Mouse (Mus musculus) left cerebral cortex, postnatal 36 days (tissue): ENCODE measurements around the gene Wdr44. TPM values are rescaled to one million over a fixed set of nuclear protein-coding genes. Genes with fewer than 3 reads are reported as not detected.
"Not testable (repeated sequence)": the region's sequence is repeated elsewhere in the genome, so short reads cannot be mapped to it uniquely, and the experiment has no call there.

ENCODE experiments used
- DNase-seq, 2 experiments: peaks; one replicate each; pipeline ENCODE4 v3.0.0; 2021 to 2022; ENCODE audit warnings: low spot score in 2 of 2, mixed read lengths in 1 of 2
- intact Hi-C: fragments of 180-260 bp; cut with DNase I; formaldehyde crosslinking; loops from one replicate; pipeline ENCODE4 v1.15.1; 2025
- total RNA-seq, 2 experiments: library from RNA; stranded (reverse); gene quantifications; 2 replicates each; pipeline ENCODE4 v1.2.3; 2021

The Wdr44 gene
- 10 to 100 TPM; 22.0 to 23.2 TPM for total RNA-seq

DNA sequence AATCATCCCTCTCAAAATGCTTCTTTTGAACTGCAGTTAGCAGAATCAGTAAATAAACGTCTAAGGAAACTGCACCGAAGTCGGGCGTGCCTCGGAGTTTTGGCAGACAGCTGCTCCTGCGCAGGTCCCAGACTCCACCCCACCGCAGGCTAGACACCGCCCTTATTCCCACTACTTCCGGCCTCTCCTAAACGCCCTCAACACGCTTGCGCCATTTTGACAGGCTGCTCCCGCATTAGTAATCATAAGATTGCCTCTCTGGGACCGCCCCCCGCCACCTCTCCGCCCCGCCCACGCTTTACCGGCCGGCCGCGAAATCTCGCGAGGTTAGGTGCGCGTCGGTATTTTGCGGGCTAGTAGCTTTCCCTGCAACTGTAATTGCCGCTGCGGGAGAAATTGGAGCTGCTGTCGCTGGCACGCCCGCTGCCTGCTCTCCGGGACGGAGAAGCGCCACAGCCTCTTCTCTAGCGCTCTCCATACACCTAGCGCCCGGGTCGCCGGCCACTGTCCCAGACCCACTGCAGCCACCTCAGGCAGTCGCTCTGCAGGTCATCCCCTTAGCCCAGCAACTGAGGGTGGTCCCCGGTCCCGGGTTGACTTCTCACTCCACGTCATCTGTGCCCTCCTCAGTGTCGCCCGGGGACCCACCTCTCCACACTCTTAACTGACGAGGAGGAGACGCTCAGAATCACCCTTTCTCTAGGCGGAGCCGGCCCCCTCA lies at the start of gene Wdr44:
Gene Wdr44, plus strand, starts transcription at position 330 of the 721 bp plus-strand sequence.
- intact Hi-C loops, result loop anchor here (10.0 kb wide), 2 partner anchors 58 to 62 kb away; no protein-coding TSS in a partner anchor

DNA sequence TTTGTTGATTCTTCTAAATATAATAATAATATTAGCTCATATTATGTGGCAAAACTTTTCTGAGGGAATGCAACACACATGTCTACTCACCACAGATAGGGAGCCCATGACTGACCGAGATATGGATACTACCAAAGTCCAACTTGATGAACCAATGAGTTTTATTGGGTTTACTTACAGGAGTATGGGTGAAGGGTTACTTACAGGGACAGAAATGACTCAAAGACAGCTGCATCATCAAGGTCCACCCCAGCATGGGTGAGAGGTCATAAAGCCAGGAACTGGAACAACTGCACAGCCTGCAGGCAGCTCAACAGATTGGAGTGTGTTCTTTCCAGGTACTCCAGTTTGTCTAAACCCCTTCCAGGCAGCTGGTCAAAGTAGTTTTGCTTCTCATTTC lies 44.5 kb upstream of the Wdr44 start:
- no peak for DNase-seq
- intact Hi-C loops, result no loop called here

More for the DNA sequence above, at the start of gene Wdr44:
- peak; percentile 90 to 91 for DNase-seq

DNA sequence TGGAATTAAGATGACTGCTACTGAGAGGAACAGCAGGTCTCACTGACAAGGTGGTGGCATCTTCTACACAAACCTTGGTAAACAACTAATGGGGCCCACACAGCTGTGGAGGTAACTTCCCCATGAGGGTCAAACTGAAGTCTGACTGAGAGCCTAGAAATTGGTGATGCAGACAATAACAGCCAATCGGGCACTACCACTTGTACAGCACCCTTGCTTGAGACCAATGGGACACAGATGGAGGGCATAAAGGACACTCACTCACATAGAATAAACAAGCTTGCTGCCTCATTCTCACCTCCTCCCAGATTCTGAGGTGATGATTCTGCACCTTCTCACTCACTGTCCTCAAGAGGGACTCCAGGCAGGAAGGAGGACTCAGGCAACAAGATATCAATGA lies 30.6 kb upstream of the Wdr44 start:
- DNase-seq, result no peak
- intact Hi-C loops, result no loop called here

- DNase-seq, result no peak
- intact Hi-C loops, result no loop called here
These were observed 19.7 kb upstream of the Wdr44 start for GRCm38 (mm10) chrX:23673193-23673592.

DNA sequence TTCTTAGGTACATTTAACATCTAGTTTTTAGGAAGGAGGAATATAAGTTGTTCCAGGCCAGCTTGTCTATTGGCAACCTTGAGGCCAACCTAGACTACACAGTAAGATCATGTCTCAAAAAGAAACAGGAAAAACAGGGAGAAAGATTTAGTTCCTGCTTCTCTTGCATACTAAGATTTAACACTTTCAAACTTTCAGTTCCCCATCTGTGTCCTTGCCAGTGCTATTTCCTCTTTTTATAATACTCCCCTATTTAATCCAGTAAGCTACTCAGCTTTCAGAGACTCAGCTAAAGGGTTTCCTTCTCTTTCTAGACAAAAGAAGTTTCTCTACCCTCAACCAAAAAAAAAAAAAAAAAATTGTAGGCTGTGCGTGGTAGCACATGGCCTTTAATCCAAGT lies 17.4 kb upstream of the Wdr44 start:
- intact Hi-C loops, result no loop called here
- no peak for DNase-seq

GRCm38 (mm10) chrX:23676583-23676982 lies 16.3 kb upstream of the Wdr44 start:
- no peak for DNase-seq
- intact Hi-C loops, result no loop called here

DNA sequence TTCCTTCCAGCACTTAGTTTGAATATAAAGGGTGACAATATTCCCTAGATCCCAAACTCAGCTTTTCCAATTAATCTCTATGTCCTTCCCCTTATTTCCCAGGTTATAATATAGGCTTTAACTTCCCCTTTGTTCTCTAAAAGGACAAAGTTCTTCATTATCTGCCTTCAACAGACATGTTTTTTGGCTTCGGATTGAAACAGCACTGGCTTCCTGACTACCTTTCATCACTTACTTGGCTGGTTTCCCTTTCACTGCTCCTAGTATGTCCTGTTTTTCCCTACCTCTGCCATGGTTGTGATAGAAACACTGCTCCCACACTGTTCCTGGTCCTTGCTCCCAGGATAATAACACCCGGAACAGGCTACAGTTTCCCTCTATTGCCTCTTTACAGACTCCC lies 15.3 kb upstream of the Wdr44 start:
- no peak for DNase-seq
- intact Hi-C loops, result no loop called here

- intact Hi-C loops, result loop anchor here (10.0 kb wide), 2 partner anchors 58 to 62 kb away; no protein-coding TSS in a partner anchor
These were observed 522 bp upstream of the Wdr44 start for GRCm38 (mm10) chrX:23692336-23692721.

GRCm38 (mm10) chrX:23693443-23694400 lies 871 bp downstream of the Wdr44 start:
- DNase-seq, result peak in 1 of 2 experiments; percentile 48
- intact Hi-C loops, result loop anchor here (10.0 kb wide), 2 partner anchors 59 to 61 kb away; no protein-coding TSS in a partner anchor

More at GRCm38 (mm10) chrX:23692336-23692721, 522 bp upstream of the Wdr44 start:
- DNase-seq, result no peak

GRCm38 (mm10) chrX:23694588-23694987 lies 1.7 kb downstream of the Wdr44 start:
- DNase-seq, result no peak
- intact Hi-C loops, result loop anchor here (10.0 kb wide), 2 partner anchors 60 kb away; no protein-coding TSS in a partner anchor

DNA sequence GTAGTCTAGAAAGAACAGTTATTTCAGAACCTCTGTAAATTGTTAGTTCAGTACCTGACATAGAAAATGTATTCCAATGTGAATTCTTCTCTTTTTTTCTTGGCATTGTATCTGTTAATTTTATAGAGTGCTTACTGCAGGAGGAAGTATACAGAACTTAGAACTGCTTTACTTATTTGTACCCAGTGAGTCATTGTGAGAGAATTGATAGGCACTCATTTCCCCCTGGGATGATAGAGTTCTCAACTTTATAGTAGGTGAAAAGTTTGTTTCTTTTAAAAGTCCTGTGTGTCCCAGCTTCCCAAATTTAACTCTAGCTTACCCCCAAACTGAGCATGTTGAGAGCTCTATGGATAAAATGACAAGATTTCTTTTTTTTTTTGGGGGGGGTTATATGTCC lies 2.3 kb downstream of the Wdr44 start:
- intact Hi-C loops, result loop anchor here (10.0 kb wide), 2 partner anchors 60 kb away; no protein-coding TSS in a partner anchor
- no peak for DNase-seq

DNA sequence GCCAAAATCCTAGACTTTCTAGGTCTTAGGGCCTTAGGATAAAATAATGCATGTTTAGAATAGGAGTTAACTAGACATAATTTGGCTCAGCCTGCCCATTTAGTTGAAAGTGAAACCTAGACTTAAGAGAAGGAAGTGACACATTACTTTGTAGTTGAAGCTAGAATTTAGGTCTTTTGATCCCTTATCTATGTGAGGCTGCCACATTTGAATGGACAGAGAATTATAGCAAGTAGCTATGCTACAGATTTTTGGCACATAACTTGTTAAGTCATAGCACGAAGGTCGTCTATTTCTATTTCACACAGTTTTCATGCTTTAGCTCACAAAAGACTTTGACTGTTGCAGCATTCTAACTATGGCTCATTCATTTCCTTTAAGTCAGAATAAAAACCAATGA lies 4.5 kb downstream of the Wdr44 start:
- no peak for DNase-seq
- intact Hi-C loops, result loop anchor here (10.0 kb wide), 2 partner anchors 57 to 63 kb away; no protein-coding TSS in a partner anchor

- no peak for DNase-seq
- intact Hi-C loops, result loop anchor here (10.0 kb wide), 2 partner anchors 56 to 64 kb away; no protein-coding TSS in a partner anchor
These were observed 6.2 kb downstream of the Wdr44 start for GRCm38 (mm10) chrX:23699023-23699422.

- intact Hi-C loops, result no loop called here
- no peak for DNase-seq
These were observed 24.4 kb downstream of the Wdr44 start for GRCm38 (mm10) chrX:23717247-23717646.

DNA sequence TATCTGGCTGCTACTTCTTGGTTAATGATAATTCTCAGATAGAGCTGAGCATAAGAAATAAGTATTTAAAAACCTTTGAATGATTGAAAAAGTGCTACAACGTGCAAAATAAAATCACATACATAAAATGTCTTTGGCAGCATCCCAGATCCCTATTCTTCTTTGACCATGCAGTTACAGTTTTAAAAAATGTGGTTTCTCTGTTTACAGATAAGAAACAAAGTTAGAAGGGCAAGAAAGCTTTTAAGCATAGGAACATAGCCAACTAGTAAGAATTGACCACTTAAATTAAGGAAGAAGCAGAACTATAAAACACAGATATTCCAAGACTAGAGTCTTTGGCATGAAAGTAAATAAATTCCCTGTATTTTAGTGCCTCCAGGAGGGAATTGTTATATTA lies 34.6 kb downstream of the Wdr44 start:
- intact Hi-C loops, result no loop called here
- no peak for DNase-seq

DNA sequence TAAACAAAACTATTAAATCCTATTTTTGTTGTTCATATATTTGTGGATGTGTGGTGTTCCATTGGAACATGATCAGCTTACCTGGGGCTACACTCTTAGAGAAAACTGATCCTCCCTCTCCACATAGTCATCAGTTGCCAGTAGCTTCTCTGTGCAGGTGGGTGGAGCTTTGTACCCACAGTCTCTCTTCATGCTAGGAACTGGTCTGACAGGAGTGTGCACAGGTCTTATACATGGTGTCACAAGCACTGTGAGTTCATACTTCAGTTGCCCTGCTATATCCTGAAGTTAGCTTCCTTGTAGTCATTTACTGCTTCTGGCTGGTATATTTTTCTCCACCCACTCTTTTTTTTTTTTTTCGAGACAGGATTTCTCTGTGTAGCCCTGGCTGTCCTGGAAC lies 61.8 kb downstream of the Wdr44 start:
- intact Hi-C loops, result loop anchor here (10.0 kb wide), 1 partner anchor 60 kb away; the partner anchor contains the start of gene Wdr44
- no peak for DNase-seq

DNA sequence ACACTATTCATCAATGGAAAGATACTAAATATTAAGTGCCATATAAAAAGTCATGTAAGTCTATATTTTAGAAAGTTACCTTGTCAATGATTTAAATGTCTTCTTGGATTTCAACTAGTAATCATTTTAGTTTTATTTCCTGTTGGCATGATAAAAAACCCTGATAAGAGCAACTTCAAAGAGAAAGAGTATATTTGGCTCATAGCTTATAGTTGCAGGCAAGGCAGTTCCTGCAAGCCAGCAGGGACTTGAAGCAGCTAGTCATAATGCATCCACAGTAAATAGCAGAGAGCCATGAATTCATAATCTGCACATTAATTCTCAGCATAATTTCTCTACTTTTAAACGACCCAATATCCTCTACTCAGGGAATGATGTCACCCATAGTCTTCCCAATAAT lies 75.0 kb downstream of the Wdr44 start:
- DNase-seq, result no peak
- intact Hi-C loops, result no loop called here

DNA sequence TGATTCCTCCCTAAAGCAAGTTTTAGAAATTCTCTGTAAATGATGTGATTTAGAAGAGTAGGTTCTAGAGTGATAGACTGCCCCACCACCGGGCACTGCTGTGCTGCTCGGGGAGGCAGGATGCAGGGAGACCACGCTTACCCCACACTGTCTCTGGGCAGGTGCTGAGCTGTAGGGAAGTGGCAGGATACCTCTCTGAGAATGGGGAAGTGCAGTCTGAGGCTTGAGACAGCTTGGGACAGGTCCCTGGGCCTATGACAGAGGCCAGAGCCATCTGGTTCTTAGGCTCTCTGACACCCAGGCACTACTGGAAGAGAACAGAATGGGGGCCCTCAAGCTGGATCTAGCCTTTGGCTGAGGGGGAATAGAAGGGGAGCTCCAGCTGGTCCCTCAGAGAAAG lies 114.3 kb downstream of the Wdr44 start:
- intact Hi-C loops, result no loop called here
- no peak for DNase-seq

GRCm38 (mm10) chrX:23810365-23810764 lies 117.5 kb downstream of the Wdr44 start:
- intact Hi-C loops, result no loop called here
- no peak for DNase-seq

DNA sequence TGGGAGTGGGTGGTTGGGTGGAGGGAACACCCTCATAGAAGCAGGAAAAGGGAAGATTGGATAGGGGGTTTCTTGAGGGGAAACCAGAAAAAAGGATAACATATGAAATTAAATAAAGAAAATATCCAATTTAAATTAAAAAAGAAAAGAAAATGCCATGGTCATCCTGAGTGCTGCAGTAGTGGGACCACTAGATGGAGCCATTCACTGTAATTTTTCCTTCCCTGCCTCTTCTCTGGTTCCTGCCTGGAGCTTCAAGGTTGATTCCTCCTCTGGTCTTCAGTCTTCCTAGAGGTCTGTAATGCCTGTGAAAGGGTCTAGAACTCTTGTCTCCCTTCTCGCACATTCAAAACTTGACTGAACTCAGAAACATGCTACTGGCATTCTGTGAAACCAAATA lies 120.4 kb downstream of the Wdr44 start:
- intact Hi-C loops, DNase-seq: not testable (repeated sequence)
